Mouse (Mus musculus) E14TG2a.4 (cell line): ENCODE measurements around the gene Eps8.

ENCODE experiments used
- CTCF ChIP-seq: conservative IDR thresholded peaks from 2 replicates; pipeline ENCODE4 v1.5.1; 2014; ENCODE audit warnings: low read length
- NANOG ChIP-seq: IDR thresholded peaks from 2 replicates; pipeline ENCODE4 v1.6.1; 2014; ENCODE audit warnings: borderline replicate concordance, low read length, mixed read lengths

DNA sequence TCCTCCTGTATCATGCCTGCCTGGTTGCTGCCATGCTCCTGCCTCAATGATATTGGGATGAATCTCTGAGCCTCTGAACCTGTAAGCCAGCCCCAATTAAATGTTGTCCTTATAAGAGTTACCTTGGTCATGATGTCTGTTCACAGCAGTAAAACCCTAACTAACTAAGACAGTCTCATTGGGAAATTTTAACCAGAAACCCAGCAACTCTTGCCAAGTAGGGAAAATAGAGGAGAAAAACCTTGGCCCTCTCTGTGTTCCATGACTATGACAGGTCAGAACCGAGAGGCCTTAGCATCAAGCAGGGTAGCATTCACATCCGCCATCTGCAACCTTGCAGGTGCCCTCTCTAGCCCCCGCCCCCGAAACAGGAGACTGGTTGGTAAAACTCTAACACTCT, 78.6 kb downstream of the Eps8 start:
- TF ChIP-seq CTCF (no peak), NANOG (no peak)
